Mouse (Mus musculus) embryonic facial prominence, embryonic 15.5 days (tissue): ENCODE data around the gene Tmod2. TPM values are rescaled to one million over a fixed set of nuclear protein-coding genes. Genes with fewer than 3 reads are reported as not detected.

ENCODE experiments used
- ATAC-seq: fragments of 200-750 bp; cut with Nextera tagmentation; 2 replicates; pipeline ENCODE4 v1.8.0; 2017; ENCODE audit warnings: low read depth, moderate TSS enrichment; ENCODE audit not compliant: insufficient number of reproducible peaks, low FRiP score, low TSS enrichment
- H3K27ac ChIP-seq: fragments of 300-500 bp; sonication (generic); replicated peaks from 2 replicates; pipeline ENCODE4 v1.5.1; 2015; ENCODE audit warnings: mild to moderate bottlenecking, inconsistent platforms
- H3K27me3 ChIP-seq: fragments of 300-500 bp; sonication (generic); 2 replicates; pipeline ENCODE4 v1.6.1; 2015; ENCODE audit warnings: inconsistent platforms
- H3K36me3 ChIP-seq: fragments of 300-500 bp; sonication (generic); 2 replicates; pipeline ENCODE4 v1.6.1; 2015; ENCODE audit warnings: mild to moderate bottlenecking, inconsistent platforms
- H3K4me1 ChIP-seq: fragments of 300-500 bp; sonication (generic); 2 replicates; pipeline ENCODE4 v1.6.1; 2015; ENCODE audit warnings: inconsistent platforms
- H3K4me2 ChIP-seq: fragments of 300-500 bp; sonication (generic); replicated peaks from 2 replicates; pipeline ENCODE4 v1.6.1; 2015; ENCODE audit warnings: mild to moderate bottlenecking, inconsistent platforms
- H3K4me3 ChIP-seq: fragments of 300-500 bp; sonication (generic); replicated peaks from 2 replicates; pipeline ENCODE4 v1.5.1; 2015; ENCODE audit warnings: mild to moderate bottlenecking, inconsistent platforms
- H3K9ac ChIP-seq: fragments of 300-500 bp; sonication (generic); 2 replicates; pipeline ENCODE4 v1.6.1; 2015; ENCODE audit warnings: inconsistent platforms
- H3K9me3 ChIP-seq: fragments of 300-500 bp; sonication (generic); replicated peaks from 2 replicates; pipeline ENCODE4 v1.6.1; 2016; ENCODE audit warnings: inconsistent platforms
- WGBS: fragments of 180-500 bp; shearing (Covaris S2); methylation state at CpG from one replicate; pipeline ENCODE4 v1.1.7; 2015; 5-methylcytosine and 5-hydroxymethylcytosine counted together
- polyA plus RNA-seq: library from polyadenylated mRNA; unstranded; fragments of >200 nt; fragmentation: Nextera tagmentation; extraction: Ambion mirVana; gene quantifications from 2 replicates; pipeline ENCODE4 v1.2.1, GENCODE M21; 2015

The Tmod2 gene
- polyA plus RNA-seq, 1 experiment from 2014 or later, result 23.7 TPM

DNA sequence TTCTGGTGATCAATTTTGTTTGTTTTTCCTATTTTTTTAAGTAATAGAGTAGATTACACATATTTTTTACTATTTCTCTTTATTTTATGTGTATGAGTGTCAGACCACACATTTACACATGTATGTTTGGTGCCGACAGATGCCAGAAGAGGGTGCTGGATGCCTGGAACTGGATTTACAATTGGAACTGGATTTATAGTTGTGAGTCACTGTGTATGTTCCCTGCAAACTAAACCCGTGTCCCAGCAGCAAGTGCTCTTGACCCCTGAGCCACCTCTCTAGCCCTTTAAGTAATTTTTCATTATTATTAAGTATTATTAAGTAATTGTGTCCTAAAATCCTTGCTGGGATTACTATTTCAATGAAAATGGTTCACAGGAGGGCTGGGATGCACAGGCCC, 88.9 kb downstream of the Tmod2 start:
- Histone ChIP-seq H3K9me3 (no peaks in the 10 kb centered on the region), H3K27me3 (no peaks in the 10 kb centered on the region), H3K4me1 (no peaks in the 10 kb centered on the region), H3K4me3 (no peak overlapping the region), H3K27ac (no peak overlapping the region), H3K4me2 (no peak overlapping the region), H3K36me3 (peaks cover 5% of the 10 kb centered on the region), H3K9ac (no peak overlapping the region)
- 70% methylated on average over 2 of the region's 2 CpGs for WGBS
- no peak for ATAC-seq

- Histone ChIP-seq H3K27ac (no peak overlapping the region), H3K36me3 (peaks cover 5% of the 10 kb centered on the region), H3K9me3 (no peaks in the 10 kb centered on the region), H3K9ac (no peak overlapping the region), H3K4me1 (no peaks in the 10 kb centered on the region), H3K27me3 (no peaks in the 10 kb centered on the region), H3K4me3 (no peak overlapping the region), H3K4me2 (no peak overlapping the region)
- ATAC-seq, result no peak
- WGBS, result 59% methylated on average over 4 of the region's 4 CpGs
These were observed 89.3 kb downstream of the Tmod2 start for GRCm38 (mm10) chr9:75521788-75522187.

DNA sequence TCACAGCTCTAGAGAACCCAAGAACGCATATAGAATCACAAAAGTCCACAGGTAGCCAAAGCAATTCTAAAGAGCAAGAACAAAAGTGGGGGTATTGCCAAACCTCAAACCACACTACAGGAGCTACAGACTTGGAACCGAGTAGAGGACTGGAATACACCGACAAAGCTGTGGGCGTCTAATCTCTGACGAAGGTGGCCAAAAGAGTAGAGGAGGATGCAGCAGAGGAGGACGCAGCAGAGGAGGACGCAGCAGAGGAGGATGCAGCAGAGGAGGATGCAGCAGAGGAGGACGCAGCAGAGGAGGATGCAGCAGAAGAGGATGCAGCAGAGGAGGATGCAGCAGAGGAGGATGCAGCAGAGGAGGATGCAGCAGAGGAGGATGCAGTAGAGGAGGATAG, 90.2 kb downstream of the Tmod2 start:
- Histone ChIP-seq H3K4me3 (no peak overlapping the region), H3K9ac (no peak overlapping the region), H3K9me3 (no peaks in the 10 kb centered on the region), H3K36me3 (peaks cover 7% of the 10 kb centered on the region), H3K4me1 (no peaks in the 10 kb centered on the region), H3K27ac (no peak overlapping the region), H3K4me2 (no peak overlapping the region), H3K27me3 (no peaks in the 10 kb centered on the region)
- ATAC-seq, result no peak
- 88% methylated on average over 8 of the region's 8 CpGs for WGBS

GRCm38 (mm10) chr9:75517751-75518150, 93.4 kb downstream of the Tmod2 start:
- Histone ChIP-seq H3K4me1 (no peaks in the 10 kb centered on the region), H3K4me3 (no peak overlapping the region), H3K27me3 (no peaks in the 10 kb centered on the region), H3K9me3 (no peaks in the 10 kb centered on the region), H3K36me3 (peaks cover 20% of the 10 kb centered on the region), H3K9ac (no peak overlapping the region), H3K27ac (no peak overlapping the region), H3K4me2 (no peak overlapping the region)
- ATAC-seq, result no peak; the same call in 1 of the 2 replicates
- whole genome bisulfite sequencing, result 55% methylated on average over 3 of the region's 3 CpGs

Other genes with a start within 250 kb of the Tmod2 start
- 58.1 and 60.2 TPM in 2 replicates for gene Mapk6, start 201.3 kb downstream of the Tmod2 start, polyA plus RNA-seq
- gene Leo1, start 169.8 kb downstream of the Tmod2 start, polyA plus RNA-seq, result 40.1 and 41.5 TPM in 2 replicates
- 131 and 144 TPM in 2 replicates for gene Tmod3, start 51.7 kb downstream of the Tmod2 start, polyA plus RNA-seq
- 49.2 TPM in 2 replicates for gene Lysmd2, start 14.4 kb upstream of the Tmod2 start, polyA plus RNA-seq
- gene Scg3, start 72.7 kb upstream of the Tmod2 start, polyA plus RNA-seq, result 1.8 and 4.1 TPM in 2 replicates
- gene Bmp5, start 164.0 kb upstream of the Tmod2 start, polyA plus RNA-seq, result 7.3 and 9.4 TPM in 2 replicates